Mouse (Mus musculus): ENCODE measurements around the gene Glis1. TPM values are rescaled to one million over a fixed set of nuclear protein-coding genes. Genes with fewer than 3 reads are reported as not detected.
A peak's percentile ranks its signal among the peaks of the same experiment; 100 is the strongest.

Glis1 gene
- polyA plus RNA-seq, 1 experiment from 2014 or later: 5.5 TPM

DNA sequence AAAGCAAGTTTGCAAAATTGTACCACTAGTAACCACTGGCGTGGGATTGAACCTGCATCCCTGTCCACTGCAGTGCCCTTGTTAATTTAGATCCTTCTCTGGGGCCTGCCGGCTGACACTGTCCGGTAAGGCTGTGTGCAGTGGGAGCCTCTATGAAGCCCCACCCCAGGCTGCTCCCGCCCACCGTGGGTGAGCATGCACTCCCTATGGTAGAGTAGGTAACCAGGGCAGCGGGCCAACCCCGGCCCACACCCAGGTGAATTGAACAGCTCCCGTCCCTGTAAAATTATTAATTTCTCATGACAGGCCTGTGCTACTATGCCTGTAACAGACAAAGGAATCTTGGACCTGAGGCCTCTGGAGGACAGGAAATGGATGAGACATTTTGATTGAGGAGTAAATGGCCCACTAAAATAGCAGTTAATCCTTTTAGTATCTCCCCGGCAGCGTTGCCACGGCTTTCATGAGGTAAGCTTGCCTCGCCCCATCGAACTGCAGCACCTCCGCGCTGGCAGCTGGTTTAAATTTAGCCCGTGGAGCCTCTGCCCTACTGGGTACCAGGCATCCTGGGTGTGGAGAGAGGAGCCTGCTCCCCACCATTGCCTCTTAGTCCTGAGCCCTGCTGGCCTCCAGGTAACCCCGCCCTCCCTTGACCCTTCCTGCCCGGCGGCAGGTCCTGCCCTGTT is 136.1 kb downstream of the Glis1 start:
- Histone ChIP-seq H3K27me3 (ENCODE audit: insufficient read depth, low read length) (no peaks in the 10 kb centered on the region), H3K9me3 (replicated peaks; ENCODE audit: low read length) (no peaks in the 10 kb centered on the region), H3K27ac (no peak overlapping the region), H3K4me2 (ENCODE audit: low read length) (no peak overlapping the region), H3K4me3 (replicated peaks; ENCODE audit: low read depth, low read length) (no peak overlapping the region), H3K36me3 (ENCODE audit: insufficient read depth, low read length) (no peaks in the 10 kb centered on the region), H3K4me1 (replicated peaks; ENCODE audit: insufficient read depth, low read length) (peaks cover 4% of the 10 kb centered on the region; the same call in 1 of the 2 replicates), H3K9ac (ENCODE audit: low read depth, low read length) (no peak overlapping the region)
- 32% methylated on average over 19 of the region's 19 CpGs for WGBS
- DNase-seq (ENCODE audit: low spot score) (no peak), ATAC-seq (replicated peaks; ENCODE audit: low FRiP score, low read depth) (0 out of 2 replicates have a peak, but pooled peaks have one; percentile 29)
- no peak for TF ChIP-seq CTCF (IDR thresholded peaks at IDR 0.05; ENCODE audit: low read depth)

DNA sequence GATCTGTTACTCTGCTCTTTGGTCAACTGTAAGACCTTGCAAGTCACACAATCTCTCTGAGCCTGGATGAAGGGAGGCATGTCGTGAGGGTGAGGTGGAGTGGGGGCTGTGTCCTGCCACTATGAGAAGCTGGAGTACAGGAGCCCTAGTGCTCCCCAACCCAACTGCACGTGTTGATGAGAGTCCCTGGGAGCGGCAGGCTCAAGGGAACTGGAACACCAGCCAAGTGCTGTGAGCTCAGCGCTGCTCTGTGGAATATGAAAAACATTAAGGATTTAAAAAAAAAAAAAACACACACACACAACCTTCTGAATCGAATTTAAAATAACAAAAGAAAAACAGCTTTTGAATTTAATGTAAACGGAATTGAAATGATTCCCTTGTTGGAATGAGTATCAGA is 141.4 kb downstream of the Glis1 start:
- WGBS: 64% methylated on average over 6 of the region's 6 CpGs
- no peak overlapping the region for H3K4me2 ChIP-seq (ENCODE audit: low read length)
- no peak overlapping the region for H3K9ac ChIP-seq (ENCODE audit: low read depth, low read length)
- no peaks in the 10 kb centered on the region for H3K9me3 ChIP-seq (replicated peaks; ENCODE audit: low read length)
- H3K36me3 ChIP-seq (ENCODE audit: insufficient read depth, low read length): no peaks in the 10 kb centered on the region
- DNase-seq (ENCODE audit: low spot score) (no peak), ATAC-seq (replicated peaks; ENCODE audit: low FRiP score, low read depth) (no peak)
- no peaks in the 10 kb centered on the region for H3K27me3 ChIP-seq (ENCODE audit: insufficient read depth, low read length)
- H3K4me3 ChIP-seq (replicated peaks; ENCODE audit: low read depth, low read length): no peak overlapping the region
- no peak overlapping the region for H3K27ac ChIP-seq
- no peak for TF ChIP-seq CTCF (IDR thresholded peaks at IDR 0.05; ENCODE audit: low read depth)
- H3K4me1 ChIP-seq (replicated peaks; ENCODE audit: insufficient read depth, low read length): peaks cover under 1% of the 10 kb centered on the region; the same call in 1 of the 2 replicates

DNA sequence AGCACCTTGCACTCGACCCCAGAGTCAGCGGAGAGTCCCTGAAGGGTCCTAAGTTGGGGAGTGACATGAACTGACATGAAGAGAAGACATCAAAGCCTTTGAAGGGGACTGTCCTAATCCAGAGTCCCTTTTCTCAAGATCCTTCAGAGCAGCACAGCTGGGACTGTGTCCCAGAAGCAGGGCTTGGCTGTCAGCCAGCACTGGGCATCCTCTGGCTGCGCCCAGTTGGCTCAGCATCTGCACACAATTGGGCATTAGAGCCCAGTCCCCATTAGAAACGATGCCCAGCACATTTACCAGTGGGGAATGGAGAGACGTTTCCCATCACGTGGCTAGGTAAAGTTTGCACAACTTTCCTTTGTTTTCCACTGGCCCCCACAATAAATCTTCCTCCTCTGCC is 142.4 kb downstream of the Glis1 start:
- no peak for TF ChIP-seq CTCF (IDR thresholded peaks at IDR 0.05; ENCODE audit: low read depth)
- Histone ChIP-seq H3K9me3 (replicated peaks; ENCODE audit: low read length) (no peaks in the 10 kb centered on the region), H3K4me2 (ENCODE audit: low read length) (no peak overlapping the region), H3K27ac (no peak overlapping the region), H3K4me3 (replicated peaks; ENCODE audit: low read depth, low read length) (no peak overlapping the region), H3K4me1 (replicated peaks; ENCODE audit: insufficient read depth, low read length) (no peaks in the 10 kb centered on the region), H3K9ac (ENCODE audit: low read depth, low read length) (no peak overlapping the region), H3K27me3 (ENCODE audit: insufficient read depth, low read length) (no peaks in the 10 kb centered on the region), H3K36me3 (ENCODE audit: insufficient read depth, low read length) (no peaks in the 10 kb centered on the region)
- WGBS: 46% methylated on average over 6 of the region's 6 CpGs
- ATAC-seq (replicated peaks; ENCODE audit: low FRiP score, low read depth): no peak
- no peak for DNase-seq (ENCODE audit: low spot score)

DNA sequence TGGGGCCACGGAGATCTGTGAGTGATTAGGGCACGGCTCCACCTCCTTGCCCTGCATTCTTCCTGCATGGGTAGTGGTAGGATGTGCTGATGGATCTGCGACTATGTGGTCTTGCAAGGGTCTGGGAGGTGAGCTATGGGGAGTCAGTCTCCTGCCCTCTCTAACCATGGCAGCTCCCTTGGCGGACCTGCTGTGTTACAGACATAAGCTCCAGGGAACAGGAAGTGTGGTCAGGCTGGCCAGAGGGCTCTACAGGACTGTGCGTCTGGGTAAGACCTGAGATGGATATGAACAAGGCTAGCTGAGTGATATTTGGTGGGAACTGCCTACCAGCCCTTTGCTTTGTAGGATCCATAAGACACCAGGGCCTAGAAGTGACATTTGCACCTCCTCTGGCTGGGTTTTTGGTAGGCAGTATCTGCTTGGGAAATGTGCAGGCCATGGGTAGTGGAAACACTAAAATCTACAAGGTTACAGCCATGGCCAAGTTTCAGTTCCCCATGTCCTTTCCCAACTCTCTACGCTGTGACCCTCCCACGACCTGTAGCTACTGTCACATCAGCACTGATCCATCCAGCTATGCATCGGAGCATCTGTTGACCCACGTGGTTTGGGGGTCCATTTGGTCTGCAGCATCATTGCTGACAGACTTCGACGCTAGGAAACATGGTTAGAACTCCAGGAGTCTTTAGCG is 142.9 kb downstream of the Glis1 start:
- Histone ChIP-seq H3K27me3 (ENCODE audit: insufficient read depth, low read length) (no peaks in the 10 kb centered on the region), H3K4me2 (ENCODE audit: low read length) (no peak overlapping the region), H3K36me3 (ENCODE audit: insufficient read depth, low read length) (no peaks in the 10 kb centered on the region), H3K27ac (no peak overlapping the region), H3K9ac (ENCODE audit: low read depth, low read length) (no peak overlapping the region), H3K9me3 (replicated peaks; ENCODE audit: low read length) (no peaks in the 10 kb centered on the region), H3K4me1 (replicated peaks; ENCODE audit: insufficient read depth, low read length) (no peaks in the 10 kb centered on the region), H3K4me3 (replicated peaks; ENCODE audit: low read depth, low read length) (no peak overlapping the region)
- TF ChIP-seq CTCF (IDR thresholded peaks at IDR 0.05; ENCODE audit: low read depth): no peak
- no peak for DNase-seq (ENCODE audit: low spot score)
- no peak for ATAC-seq (replicated peaks; ENCODE audit: low FRiP score, low read depth)
- 71% methylated on average over 12 of the region's 12 CpGs for WGBS

DNA sequence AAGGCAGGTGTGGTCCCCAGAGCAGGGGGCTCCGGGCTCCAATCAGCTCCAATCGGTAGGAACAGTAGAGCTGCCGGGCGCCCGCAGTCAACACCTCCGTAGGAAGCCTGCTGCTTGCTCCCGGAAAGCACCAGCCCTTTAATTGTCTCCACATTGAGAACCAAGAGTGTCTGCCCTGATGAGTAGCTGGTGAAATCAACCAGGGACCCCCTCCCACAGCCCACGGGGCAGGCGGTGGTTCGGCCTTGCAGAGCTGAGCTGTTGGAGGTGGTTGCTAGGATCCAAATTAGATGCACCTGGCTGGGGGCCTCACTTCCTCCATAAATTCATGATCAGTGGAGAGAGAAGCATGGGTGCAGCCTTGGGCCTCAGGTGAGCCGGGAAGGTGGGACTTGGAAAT is 146.5 kb downstream of the Glis1 start:
- 0 out of 2 replicates have a peak, but pooled peaks cover 4% of the 10 kb centered on the region for H3K4me1 ChIP-seq (replicated peaks; ENCODE audit: insufficient read depth, low read length)
- no peaks in the 10 kb centered on the region for H3K36me3 ChIP-seq (ENCODE audit: insufficient read depth, low read length)
- ATAC-seq (replicated peaks; ENCODE audit: low FRiP score, low read depth) (no peak), DNase-seq (ENCODE audit: low spot score) (no peak)
- no peak overlapping the region for H3K27ac ChIP-seq
- no peaks in the 10 kb centered on the region for H3K9me3 ChIP-seq (replicated peaks; ENCODE audit: low read length)
- no peak overlapping the region for H3K9ac ChIP-seq (ENCODE audit: low read depth, low read length)
- H3K4me2 ChIP-seq (ENCODE audit: low read length): no peak overlapping the region
- no peak overlapping the region for H3K4me3 ChIP-seq (replicated peaks; ENCODE audit: low read depth, low read length)
- TF ChIP-seq CTCF (IDR thresholded peaks at IDR 0.05; ENCODE audit: low read depth): no peak
- 76% methylated on average over 11 of the region's 11 CpGs for WGBS
- H3K27me3 ChIP-seq (ENCODE audit: insufficient read depth, low read length): no peaks in the 10 kb centered on the region

DNA sequence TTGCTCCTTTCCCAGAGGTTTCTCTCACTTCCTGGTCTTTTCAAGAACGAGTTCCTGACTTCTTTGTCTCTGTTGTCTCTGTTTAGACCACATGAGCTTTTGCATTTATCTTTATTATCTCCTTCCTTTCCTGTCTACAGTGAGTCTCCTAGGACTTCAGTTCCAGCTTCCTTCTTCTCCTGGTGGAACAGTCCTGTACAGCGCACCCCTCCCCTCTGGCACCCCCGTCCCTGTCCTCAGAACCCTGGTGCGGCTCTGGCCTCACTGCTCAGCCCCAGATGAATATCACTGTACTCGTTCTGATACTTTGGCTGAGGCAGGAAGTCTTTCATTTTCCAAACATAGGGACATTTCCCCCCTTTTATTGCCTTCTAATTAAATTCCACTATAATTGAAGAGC is 152.0 kb downstream of the Glis1 start:
- H3K4me3 ChIP-seq (replicated peaks; ENCODE audit: low read depth, low read length): no peak overlapping the region
- ATAC-seq (replicated peaks; ENCODE audit: low FRiP score, low read depth) (no peak), DNase-seq (ENCODE audit: low spot score) (no peak)
- TF ChIP-seq CTCF (IDR thresholded peaks at IDR 0.05; ENCODE audit: low read depth): no peak
- no peaks in the 10 kb centered on the region for H3K27me3 ChIP-seq (ENCODE audit: insufficient read depth, low read length)
- no peak overlapping the region for H3K27ac ChIP-seq
- 58% methylated on average over 5 of the region's 5 CpGs for WGBS
- H3K4me2 ChIP-seq (ENCODE audit: low read length): no peak overlapping the region
- H3K9ac ChIP-seq (ENCODE audit: low read depth, low read length): no peak overlapping the region
- no peaks in the 10 kb centered on the region for H3K9me3 ChIP-seq (replicated peaks; ENCODE audit: low read length)
- 0 out of 2 replicates have a peak, but pooled peaks cover 9% of the 10 kb centered on the region for H3K4me1 ChIP-seq (replicated peaks; ENCODE audit: insufficient read depth, low read length)
- no peaks in the 10 kb centered on the region for H3K36me3 ChIP-seq (ENCODE audit: insufficient read depth, low read length)
